Mouse (Mus musculus) embryonic fibroblast, embryonic 13.5 days (primary cell): Measurements from ENCODE around the gene Rad51b.

ENCODE experiments used
- CTCF ChIP-seq: IDR thresholded peaks from 2 replicates; pipeline ENCODE4 v1.5.1; 2011; ENCODE audit warnings: mild to moderate bottlenecking, control low read depth, low read length, moderate library complexity, borderline replicate concordance; ENCODE audit not compliant: insufficient read depth
- POLR2A ChIP-seq: IDR thresholded peaks from 2 replicates; pipeline ENCODE4 v1.6.1; 2011; ENCODE audit warnings: low read depth, mild to moderate bottlenecking, control low read depth, low read length, moderate library complexity

DNA sequence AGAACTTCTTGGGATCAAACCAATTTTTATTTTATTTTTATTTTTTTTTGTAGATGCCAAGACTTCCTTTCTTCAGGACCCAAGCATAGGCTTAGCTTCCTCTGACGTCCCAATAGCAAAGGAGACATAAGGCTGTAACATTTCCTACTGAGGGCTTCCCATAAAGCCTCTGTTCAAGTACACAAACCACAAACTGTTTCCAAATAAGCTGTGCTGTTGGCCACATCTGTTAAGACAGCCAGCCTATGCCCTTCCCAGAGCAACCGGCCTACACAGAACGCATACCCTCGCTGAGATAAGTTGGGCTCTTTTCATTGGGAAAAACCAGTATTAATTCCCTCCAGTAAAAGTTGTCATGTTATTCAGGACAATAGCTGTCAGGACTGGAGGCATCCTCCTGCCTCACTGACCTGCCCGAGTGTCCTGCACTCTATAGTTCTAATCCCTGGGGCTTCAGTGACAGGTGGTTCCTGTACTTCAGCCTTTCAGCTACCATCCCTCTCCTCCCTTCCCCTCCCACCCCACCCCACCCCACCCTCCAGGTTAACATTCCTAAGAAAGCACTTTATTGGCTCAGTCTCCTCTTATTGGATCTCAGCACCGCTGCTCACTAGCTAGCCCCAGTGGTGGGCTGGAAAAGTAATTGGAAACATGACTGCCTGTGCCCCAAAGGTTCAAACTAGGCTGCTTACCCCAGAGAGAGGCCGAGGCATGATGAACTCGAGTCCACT lies 523.3 kb downstream of the Rad51b start:
- TF ChIP-seq CTCF (no peak), POLR2A (no peak)
